Mouse (Mus musculus) embryonic facial prominence, embryonic 11.5 days (tissue): ENCODE measurements at regions not wholly inside any gene's neighbourhood (a gene's known extent, or its start where the extent isn't known, plus 50 kb on each side); places are given as distances from the start of the nearest gene placed in this dataset.

ENCODE experiments used
- ATAC-seq: fragments of 200-750 bp; cut with Nextera tagmentation; replicated peaks from 2 replicates; pipeline ENCODE4 v1.8.0; 2017; ENCODE audit warnings: low read depth; ENCODE audit not compliant: insufficient number of reproducible peaks, low FRiP score, low TSS enrichment
- DNase-seq: peaks from one replicate; pipeline ENCODE4 v3.0.0-alpha.2; 2015; ENCODE audit warnings: low spot score
- H3K27ac ChIP-seq: fragments of 300-500 bp; sonication (generic); replicated peaks from 2 replicates; pipeline ENCODE4 v1.5.1; 2014; ENCODE audit warnings: mild to moderate bottlenecking, low read depth, low read length, control low read depth
- H3K27me3 ChIP-seq: fragments of 300-500 bp; sonication (generic); 2 replicates; pipeline ENCODE4 v1.6.1; 2014; ENCODE audit warnings: mild to moderate bottlenecking, low read length, moderate library complexity, mixed read lengths; ENCODE audit not compliant: control insufficient read depth, insufficient read depth
- H3K36me3 ChIP-seq: fragments of 300-500 bp; sonication (generic); replicated peaks from 2 replicates; pipeline ENCODE4 v1.6.1; 2014; ENCODE audit warnings: low read depth, mild to moderate bottlenecking, low read length, moderate library complexity, mixed read lengths; ENCODE audit not compliant: control insufficient read depth, insufficient read depth
- H3K4me1 ChIP-seq: fragments of 300-500 bp; sonication (generic); 2 replicates; pipeline ENCODE4 v1.6.1; 2014; ENCODE audit warnings: low read length, mixed read lengths; ENCODE audit not compliant: control insufficient read depth, insufficient read depth
- H3K4me2 ChIP-seq: fragments of 300-500 bp; sonication (generic); 2 replicates; pipeline ENCODE4 v1.6.1; 2014; ENCODE audit warnings: low read depth, mild to moderate bottlenecking, control low read depth, low read length, moderate library complexity
- H3K4me3 ChIP-seq: fragments of 300-500 bp; sonication (generic); 2 replicates; pipeline ENCODE4 v1.5.1; 2014; ENCODE audit warnings: low read depth, low read length, control low read depth
- H3K9ac ChIP-seq: fragments of 300-500 bp; sonication (generic); replicated peaks from 2 replicates; pipeline ENCODE4 v1.6.1; 2014; ENCODE audit warnings: mild to moderate bottlenecking, control low read depth, low read length
- H3K9me3 ChIP-seq: fragments of 300-500 bp; sonication (generic); replicated peaks from 2 replicates; pipeline ENCODE4 v1.6.1; 2016; ENCODE audit warnings: mild to moderate bottlenecking, low read length, inconsistent platforms, mixed read lengths; ENCODE audit not compliant: control insufficient read depth
- WGBS: fragments of 180-500 bp; shearing (Covaris S2); extraction: QIAGEN DNeasy Blood & Tissue Kit; methylation state at CpG from one replicate; pipeline ENCODE4 v1.1.7; 2014; 5-methylcytosine and 5-hydroxymethylcytosine counted together

- Histone ChIP-seq H3K9ac (no peak overlapping the region), H3K4me1 (no peaks in the 10 kb centered on the region), H3K27ac (no peak overlapping the region), H3K36me3 (no peaks in the 10 kb centered on the region), H3K9me3 (no peaks in the 10 kb centered on the region), H3K4me2 (no peak overlapping the region), H3K27me3 (no peaks in the 10 kb centered on the region), H3K4me3 (no peak overlapping the region)
- 67% methylated on average over 1 of the region's 1 CpGs for WGBS
- DNase-seq (no peak), ATAC-seq (no peak)
These were observed 103.5 kb downstream of the Ids start for GRCm38 (mm10) chrX:70261360-70261759.

- Histone ChIP-seq H3K27ac (no peak overlapping the region), H3K4me3 (no peak overlapping the region), H3K27me3 (no peaks in the 10 kb centered on the region), H3K9ac (no peak overlapping the region), H3K4me2 (no peak overlapping the region), H3K36me3 (no peaks in the 10 kb centered on the region), H3K4me1 (no peaks in the 10 kb centered on the region), H3K9me3 (no peaks in the 10 kb centered on the region)
- ATAC-seq: no peak
- WGBS: 80% methylated on average over 1 of the region's 1 CpGs
- DNase-seq: no peak
These were observed 148.9 kb downstream of the Ids start for GRCm38 (mm10) chrX:70216011-70216410.

- no peak for DNase-seq
- Histone ChIP-seq H3K4me1 (no peaks in the 10 kb centered on the region), H3K9ac (no peak overlapping the region), H3K27me3 (no peaks in the 10 kb centered on the region), H3K27ac (no peak overlapping the region), H3K36me3 (no peaks in the 10 kb centered on the region), H3K9me3 (no peaks in the 10 kb centered on the region), H3K4me2 (no peak overlapping the region), H3K4me3 (no peak overlapping the region)
- no peak for ATAC-seq
- 69% methylated on average over 1 of the region's 1 CpGs for WGBS
These were observed 180.3 kb downstream of the Ids start for GRCm38 (mm10) chrX:70184427-70185090.

GRCm38 (mm10) chrX:70169737-70170136, 195.1 kb downstream of the Ids start:
- H3K27me3 ChIP-seq: no peaks in the 10 kb centered on the region
- no peak overlapping the region for H3K4me2 ChIP-seq
- no peak overlapping the region for H3K9ac ChIP-seq
- 59% methylated on average over 2 of the region's 2 CpGs for WGBS
- DNase-seq (no peak), ATAC-seq (no peak)
- H3K9me3 ChIP-seq: no peaks in the 10 kb centered on the region
- H3K4me3 ChIP-seq: no peak overlapping the region
- H3K4me1 ChIP-seq: no peaks in the 10 kb centered on the region
- no peak overlapping the region for H3K27ac ChIP-seq
- H3K36me3 ChIP-seq: no peaks in the 10 kb centered on the region

- Histone ChIP-seq H3K4me2 (no peak overlapping the region), H3K27me3 (no peaks in the 10 kb centered on the region), H3K4me1 (no peaks in the 10 kb centered on the region), H3K4me3 (no peak overlapping the region), H3K9me3 (no peaks in the 10 kb centered on the region), H3K9ac (no peak overlapping the region), H3K27ac (no peak overlapping the region), H3K36me3 (no peaks in the 10 kb centered on the region)
- DNase-seq (peak; percentile 58), ATAC-seq (no peak)
- WGBS: 17% methylated on average over 4 of the region's 4 CpGs
These were observed 203.9 kb downstream of the Ids start for GRCm38 (mm10) chrX:70161011-70161410.
